Mouse (Mus musculus) myocyte (in vitro differentiated cells): ENCODE measurements at regions not wholly inside any gene's neighbourhood (a gene's known extent, or its start where the extent isn't known, plus 50 kb on each side); places are given as distances from the start of the nearest gene placed in this dataset.

Experiments
- H3K27me3 ChIP-seq: one replicate; pipeline ENCODE4 v1.6.1; 2011; ENCODE audit not compliant: control insufficient read depth, insufficient read depth, insufficient read length
- H3K36me3 ChIP-seq: one replicate; pipeline ENCODE4 v1.6.1; 2011; ENCODE audit not compliant: control insufficient read depth, insufficient read depth
- H3K4me2 ChIP-seq: one replicate; pipeline ENCODE4 v1.6.1; 2011; ENCODE audit warnings: low read depth, control low read depth
- H3K4me3 ChIP-seq: one replicate; pipeline ENCODE4 v1.5.1; 2011; ENCODE audit warnings: mild to moderate bottlenecking, control low read depth, moderate library complexity
- H3K79me2 ChIP-seq: one replicate; pipeline ENCODE4 v1.6.1; 2011; ENCODE audit not compliant: control insufficient read depth, insufficient read depth
- H3ac ChIP-seq: one replicate; pipeline ENCODE4 v1.6.1; 2011; ENCODE audit not compliant: control insufficient read depth, insufficient read length
- CEBPB ChIP-seq: IDR thresholded peaks from 2 replicates; pipeline ENCODE4 v1.6.1; 2011; ENCODE audit warnings: mild to moderate bottlenecking, moderate library complexity; ENCODE audit not compliant: poor library complexity, insufficient read depth, severe bottlenecking
- E2F4 ChIP-seq: IDR thresholded peaks from one replicate; pipeline ENCODE4 v1.6.1; 2011; ENCODE audit warnings: mild to moderate bottlenecking, control low read depth, moderate library complexity; ENCODE audit not compliant: insufficient read depth
- MAX ChIP-seq: IDR thresholded peaks from one replicate; pipeline ENCODE4 v1.6.1; 2011; ENCODE audit warnings: low read depth, mild to moderate bottlenecking, control low read depth
- MYOD1 ChIP-seq, 3 experiments: IDR thresholded peaks; one replicate each; pipeline ENCODE4 v1.6.1; 2011; ENCODE audit warnings: control low read depth in 2 of 3, low read depth in 2 of 3, mild to moderate bottlenecking in 2 of 3, moderate library complexity in 1 of 3; ENCODE audit not compliant: insufficient read length in 2 of 3, control insufficient read depth in 1 of 3
- MYOG ChIP-seq, 3 experiments: IDR thresholded peaks; one replicate each; pipeline ENCODE4 v1.6.1; 2011; ENCODE audit warnings: control low read depth in 2 of 3, low read depth in 2 of 3, mild to moderate bottlenecking in 2 of 3; ENCODE audit not compliant: insufficient read length in 2 of 3, control insufficient read depth in 1 of 3, insufficient read depth in 1 of 3
- POLR2A ChIP-seq: IDR thresholded peaks from one replicate; pipeline ENCODE4 v1.6.1; 2011; ENCODE audit warnings: low read depth, mild to moderate bottlenecking, control low read depth, moderate library complexity; ENCODE audit not compliant: insufficient read length
- POLR2AphosphoS2 ChIP-seq: IDR thresholded peaks from one replicate; pipeline ENCODE4 v1.6.1; 2011; ENCODE audit warnings: low read depth, control low read depth; ENCODE audit not compliant: insufficient read length
- REST ChIP-seq: IDR thresholded peaks from one replicate; pipeline ENCODE4 v1.6.1; 2011; ENCODE audit warnings: mild to moderate bottlenecking, control low read depth, moderate library complexity; ENCODE audit not compliant: insufficient read depth, insufficient read length
- SRF ChIP-seq: IDR thresholded peaks from one replicate; pipeline ENCODE4 v1.6.1; 2011; ENCODE audit warnings: low read depth; ENCODE audit not compliant: control insufficient read depth, insufficient read length
- TCF12 ChIP-seq: IDR thresholded peaks from one replicate; pipeline ENCODE4 v1.6.1; 2011; ENCODE audit warnings: mild to moderate bottlenecking, control low read depth; ENCODE audit not compliant: poor library complexity, insufficient read depth, severe bottlenecking
- TCF3 ChIP-seq: IDR thresholded peaks from one replicate; pipeline ENCODE4 v1.6.1; 2011; ENCODE audit warnings: low read depth, control low read depth; ENCODE audit not compliant: insufficient read length
- USF1 ChIP-seq: IDR thresholded peaks from one replicate; pipeline ENCODE4 v1.6.1; 2011; ENCODE audit warnings: low read depth, mild to moderate bottlenecking, control low read depth, moderate library complexity

DNA sequence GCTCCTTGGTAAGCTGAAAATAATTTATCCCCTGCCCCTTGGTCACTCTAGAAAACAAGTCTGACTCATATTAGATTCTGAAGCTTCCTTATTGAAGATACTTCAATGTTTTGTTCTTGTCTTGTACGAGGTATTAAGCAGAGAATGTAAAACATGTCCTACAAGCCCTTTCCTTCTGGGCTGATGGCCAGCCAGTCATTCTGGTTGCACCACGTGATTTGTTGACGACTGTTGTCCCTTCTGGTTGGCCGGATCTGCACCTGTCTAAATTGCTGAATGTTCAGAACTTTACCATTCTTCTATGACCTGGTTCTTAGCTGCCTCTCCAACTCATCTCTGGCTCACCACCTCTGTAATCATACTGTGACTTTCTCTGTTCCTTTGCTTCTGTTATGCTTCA lies 220.9 kb upstream of the Prdm1 start:
- H3K4me3 ChIP-seq, result no peak overlapping the region
- no peak overlapping the region for H3K4me2 ChIP-seq
- no peaks in the 10 kb centered on the region for H3K36me3 ChIP-seq
- no peaks in the 10 kb centered on the region for H3K79me2 ChIP-seq
- no peaks in the 10 kb centered on the region for H3K27me3 ChIP-seq
- H3ac ChIP-seq, result no peak overlapping the region
- TF ChIP-seq USF1, result peak; percentile 80
- no peak for TF ChIP-seq CEBPB

DNA sequence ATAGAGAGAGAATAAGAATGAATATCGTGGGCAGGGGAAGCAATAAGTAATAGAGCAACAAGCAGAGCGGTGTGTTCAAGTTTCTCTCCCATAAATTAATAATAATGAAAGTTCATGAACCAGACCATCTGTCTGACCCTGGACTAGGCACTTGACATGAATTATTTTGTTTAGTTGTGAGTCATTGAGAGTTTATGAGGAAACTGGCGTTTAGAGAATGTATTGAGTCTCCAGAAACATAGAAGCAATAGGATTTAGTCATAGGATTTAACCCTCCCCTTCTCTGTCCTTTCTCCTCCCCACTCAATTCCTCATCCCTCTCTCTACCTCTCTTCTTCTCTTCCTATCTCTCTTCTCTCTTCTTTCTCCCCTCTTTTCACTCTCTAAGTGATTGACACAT lies 219.1 kb upstream of the Prdm1 start:
- Histone ChIP-seq H3ac (no peak overlapping the region), H3K79me2 (no peaks in the 10 kb centered on the region), H3K27me3 (no peaks in the 10 kb centered on the region), H3K4me2 (peak overlapping the region; percentile 7), H3K36me3 (no peaks in the 10 kb centered on the region), H3K4me3 (no peak overlapping the region)
- TF ChIP-seq POLR2A, result no peak
- no peak for TF ChIP-seq CEBPB
- no peak for TF ChIP-seq TCF3
- TF ChIP-seq MYOD1 (IDR thresholded peaks at IDR 0.05; ENCODE audit: control insufficient read depth in 1 of 3, insufficient read length in 2 of 3, low read depth in 2 of 3), result no peak
- no peak for TF ChIP-seq REST
- TF ChIP-seq E2F4, result no peak

DNA sequence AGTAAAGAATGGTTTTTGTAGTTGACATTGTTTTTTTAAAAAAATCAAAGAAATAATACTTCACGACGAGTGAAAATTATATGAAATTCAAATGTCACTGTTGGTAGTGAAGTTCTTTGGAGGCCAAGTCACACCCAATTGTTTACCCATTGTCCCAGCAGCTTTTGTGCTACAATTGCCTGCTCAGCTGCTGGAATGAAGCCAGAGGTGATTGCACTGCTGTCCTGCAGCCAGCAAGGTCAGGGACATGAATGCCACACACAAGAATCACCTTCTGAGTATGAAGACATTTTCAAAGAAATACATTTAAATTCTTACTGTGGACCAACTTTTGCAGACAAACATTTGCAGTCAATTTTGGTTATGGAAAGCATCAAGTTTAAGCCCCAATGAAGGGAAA lies 215.9 kb upstream of the Prdm1 start:
- Histone ChIP-seq H3K4me2 (no peak overlapping the region), H3K27me3 (no peaks in the 10 kb centered on the region)

DNA sequence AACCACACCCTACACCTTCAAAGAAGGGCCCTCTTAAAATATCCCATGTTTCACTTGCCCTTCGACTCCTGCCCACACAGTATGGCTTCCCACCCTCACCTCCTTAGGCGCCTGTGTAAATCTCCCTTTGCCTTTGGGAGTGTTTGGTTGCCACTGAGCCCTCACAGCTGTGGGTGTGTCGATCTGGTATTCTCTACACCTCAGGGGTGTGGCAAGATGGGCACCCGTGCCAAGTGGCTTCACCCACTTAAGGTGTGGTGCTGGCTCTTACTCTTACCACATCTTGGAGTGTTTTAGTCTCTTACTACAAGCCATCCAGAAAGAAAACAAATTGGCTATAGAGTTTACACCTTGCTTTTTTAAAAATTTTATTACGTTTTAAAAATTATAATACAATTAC lies 205.3 kb upstream of the Prdm1 start:
- no peak overlapping the region for H3K4me2 ChIP-seq
- H3ac ChIP-seq, result no peak overlapping the region
- no peaks in the 10 kb centered on the region for H3K36me3 ChIP-seq
- no peaks in the 10 kb centered on the region for H3K27me3 ChIP-seq
- H3K4me3 ChIP-seq, result no peak overlapping the region
- no peaks in the 10 kb centered on the region for H3K79me2 ChIP-seq
- no peak for TF ChIP-seq TCF12
- no peak for TF ChIP-seq MAX
- TF ChIP-seq CEBPB, result no peak
- no peak for TF ChIP-seq REST
- no peak for TF ChIP-seq USF1
- TF ChIP-seq POLR2A, result no peak
- no peak for TF ChIP-seq MYOG (IDR thresholded peaks at IDR 0.05; ENCODE audit: control insufficient read depth in 1 of 3, insufficient read depth in 1 of 3, insufficient read length in 2 of 3, low read depth in 2 of 3)
- TF ChIP-seq E2F4, result no peak
- TF ChIP-seq POLR2AphosphoS2, result no peak
- TF ChIP-seq MYOD1 (IDR thresholded peaks at IDR 0.05; ENCODE audit: control insufficient read depth in 1 of 3, insufficient read length in 2 of 3, low read depth in 2 of 3), result no peak
- TF ChIP-seq TCF3, result no peak
- TF ChIP-seq SRF, result no peak

More for the DNA sequence above, 215.9 kb upstream of the Prdm1 start:
- Histone ChIP-seq H3ac (no peak overlapping the region), H3K79me2 (no peaks in the 10 kb centered on the region), H3K4me3 (no peak overlapping the region), H3K36me3 (no peaks in the 10 kb centered on the region)
- no peak for TF ChIP-seq REST
- no peak for TF ChIP-seq MYOG (IDR thresholded peaks at IDR 0.05; ENCODE audit: control insufficient read depth in 1 of 3, insufficient read depth in 1 of 3, insufficient read length in 2 of 3, low read depth in 2 of 3)
- no peak for TF ChIP-seq TCF12
- TF ChIP-seq MAX, result no peak
- no peak for TF ChIP-seq CEBPB
- TF ChIP-seq TCF3, result no peak
- TF ChIP-seq USF1, result no peak
- TF ChIP-seq MYOD1 (IDR thresholded peaks at IDR 0.05; ENCODE audit: control insufficient read depth in 1 of 3, insufficient read length in 2 of 3, low read depth in 2 of 3), result no peak
- no peak for TF ChIP-seq SRF
- TF ChIP-seq POLR2AphosphoS2, result no peak
- TF ChIP-seq E2F4, result no peak
- TF ChIP-seq POLR2A, result no peak

GRCm38 (mm10) chr10:44730721-44731120 lies 202.4 kb upstream of the Prdm1 start:
- Histone ChIP-seq H3K4me3 (no peak overlapping the region), H3K4me2 (no peak overlapping the region), H3K27me3 (no peaks in the 10 kb centered on the region), H3K79me2 (no peaks in the 10 kb centered on the region), H3K36me3 (no peaks in the 10 kb centered on the region), H3ac (no peak overlapping the region)
- TF ChIP-seq MYOD1 (IDR thresholded peaks at IDR 0.05; ENCODE audit: control insufficient read depth in 1 of 3, insufficient read length in 2 of 3, low read depth in 2 of 3), result peak in 1 of 3 experiments; percentile 48
- TF ChIP-seq CEBPB, result no peak
- no peak for TF ChIP-seq TCF3
- no peak for TF ChIP-seq SRF
- TF ChIP-seq TCF12, result no peak
- no peak for TF ChIP-seq REST
- no peak for TF ChIP-seq USF1
- TF ChIP-seq MYOG (IDR thresholded peaks at IDR 0.05; ENCODE audit: control insufficient read depth in 1 of 3, insufficient read depth in 1 of 3, insufficient read length in 2 of 3, low read depth in 2 of 3), result peak in 1 of 3 experiments; percentile 20
- no peak for TF ChIP-seq E2F4
- no peak for TF ChIP-seq POLR2A
